Mouse (Mus musculus): ENCODE measurements around the gene Pla2g12b. TPM values are rescaled to one million over a fixed set of nuclear protein-coding genes. Genes with fewer than 3 reads are reported as not detected.
A peak's percentile ranks its signal among the peaks of the same experiment; 100 is the strongest.

The Pla2g12b gene
- total RNA-seq, 4 experiments from 2014 or later: not detected

DNA sequence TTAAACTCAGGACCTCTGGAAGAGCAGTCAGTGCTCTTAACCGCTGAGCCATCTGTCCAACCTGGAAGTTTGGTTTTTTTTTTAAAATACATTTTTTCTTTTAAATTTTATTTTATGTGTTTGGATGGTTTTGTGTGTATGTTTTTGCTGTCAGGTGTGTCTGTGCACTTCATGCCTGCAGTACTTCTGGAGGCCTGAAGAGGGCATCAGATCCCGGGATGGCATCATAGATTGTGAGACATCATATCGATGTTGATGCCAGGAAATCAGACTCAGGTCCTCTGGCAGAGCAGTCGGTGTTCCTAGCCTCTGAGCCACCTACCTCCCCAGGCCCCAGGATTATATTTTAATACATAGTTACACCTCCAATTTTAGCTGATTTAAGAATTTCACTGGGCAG lies 10.3 kb downstream of the Pla2g12b start:
- DNase-seq (ENCODE audit: low spot score in 2 of 2): no peak

DNA sequence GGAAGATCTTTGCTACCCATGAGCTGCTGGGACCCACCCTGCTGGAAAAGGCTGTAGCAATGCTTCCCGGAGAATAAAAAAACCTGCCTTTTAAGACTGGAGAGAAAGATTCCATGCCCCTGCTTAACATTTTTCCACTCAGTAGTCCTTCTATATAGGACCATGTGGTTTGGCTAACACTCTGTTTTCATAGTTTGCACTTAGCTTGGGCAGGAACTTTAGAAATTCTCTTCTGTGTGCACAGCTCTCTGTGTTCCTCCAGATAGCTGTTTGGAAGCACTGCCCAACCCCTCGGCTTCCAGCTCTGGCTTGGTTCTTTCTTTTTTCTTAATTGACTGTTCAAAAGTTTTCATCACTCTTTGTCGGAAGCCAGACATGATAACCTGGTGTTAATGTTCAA lies 13.2 kb downstream of the Pla2g12b start:
- DNase-seq (ENCODE audit: low spot score in 2 of 2): no peak

DNA sequence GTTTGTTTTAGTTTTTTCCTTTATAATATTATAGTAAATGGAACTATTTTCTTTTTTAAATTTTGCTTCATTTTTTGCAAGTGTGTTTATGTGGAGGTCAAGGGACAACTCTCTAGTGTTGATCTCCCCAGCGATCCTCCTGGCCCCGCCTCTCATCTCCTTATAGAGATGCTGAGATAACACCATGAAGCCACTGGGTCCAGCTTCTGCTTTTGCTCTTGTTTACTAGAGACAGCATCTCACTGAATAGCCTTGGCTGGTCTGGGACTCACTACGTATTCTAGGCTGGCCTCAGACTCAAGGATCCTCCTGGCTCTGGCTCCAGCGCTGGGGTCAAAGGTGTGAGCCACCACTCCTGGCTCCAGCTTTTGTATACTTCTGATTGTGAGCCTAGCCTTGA lies 16.1 kb downstream of the Pla2g12b start:
- no peak for DNase-seq (ENCODE audit: low spot score in 2 of 2)

GRCm38 (mm10) chr10:59424453-59424852 lies 21.0 kb downstream of the Pla2g12b start:
- no peak for DNase-seq (ENCODE audit: low spot score in 2 of 2)

DNA sequence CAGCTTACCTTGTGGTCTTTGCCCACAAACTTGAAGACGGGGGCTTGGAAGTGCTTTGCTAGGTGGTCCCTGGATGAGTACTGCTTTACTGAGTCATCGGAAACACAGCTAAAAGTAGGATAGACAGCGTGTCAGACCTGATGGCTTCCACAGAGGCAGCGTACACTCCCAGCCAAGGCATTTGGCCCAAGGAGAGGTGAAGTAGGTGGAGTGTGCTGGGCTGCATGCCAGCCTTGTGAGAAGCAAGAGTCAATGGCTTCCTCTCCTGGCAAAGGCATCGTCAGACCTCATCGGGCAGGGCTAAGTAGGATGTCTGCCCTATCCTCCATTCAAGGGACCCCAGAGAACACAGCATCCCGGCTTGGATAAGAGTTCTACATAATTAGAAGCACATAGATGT lies 21.9 kb downstream of the Pla2g12b start:
- no peak for DNase-seq (ENCODE audit: low spot score in 2 of 2)

DNA sequence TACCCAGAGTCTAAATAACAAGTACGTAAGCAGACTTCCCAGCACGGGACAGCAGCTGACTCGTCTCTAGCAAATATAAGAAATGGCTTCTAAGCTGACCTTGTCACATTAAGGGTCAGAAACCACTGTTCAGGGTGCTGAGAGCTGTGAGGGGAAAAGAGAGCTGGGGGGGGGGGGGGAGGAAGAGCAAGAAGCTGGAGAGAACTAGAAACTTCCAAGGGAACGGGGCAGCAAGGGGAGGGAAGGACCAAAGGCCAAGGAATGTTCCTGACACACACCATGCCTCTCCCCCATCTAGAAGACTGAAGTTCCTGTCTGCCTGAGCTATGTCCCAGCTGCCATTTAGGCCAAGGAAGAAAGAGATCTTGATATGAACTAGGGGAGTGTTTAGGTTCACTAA lies 22.9 kb downstream of the Pla2g12b start:
- no peak for DNase-seq (ENCODE audit: low spot score in 2 of 2)

DNA sequence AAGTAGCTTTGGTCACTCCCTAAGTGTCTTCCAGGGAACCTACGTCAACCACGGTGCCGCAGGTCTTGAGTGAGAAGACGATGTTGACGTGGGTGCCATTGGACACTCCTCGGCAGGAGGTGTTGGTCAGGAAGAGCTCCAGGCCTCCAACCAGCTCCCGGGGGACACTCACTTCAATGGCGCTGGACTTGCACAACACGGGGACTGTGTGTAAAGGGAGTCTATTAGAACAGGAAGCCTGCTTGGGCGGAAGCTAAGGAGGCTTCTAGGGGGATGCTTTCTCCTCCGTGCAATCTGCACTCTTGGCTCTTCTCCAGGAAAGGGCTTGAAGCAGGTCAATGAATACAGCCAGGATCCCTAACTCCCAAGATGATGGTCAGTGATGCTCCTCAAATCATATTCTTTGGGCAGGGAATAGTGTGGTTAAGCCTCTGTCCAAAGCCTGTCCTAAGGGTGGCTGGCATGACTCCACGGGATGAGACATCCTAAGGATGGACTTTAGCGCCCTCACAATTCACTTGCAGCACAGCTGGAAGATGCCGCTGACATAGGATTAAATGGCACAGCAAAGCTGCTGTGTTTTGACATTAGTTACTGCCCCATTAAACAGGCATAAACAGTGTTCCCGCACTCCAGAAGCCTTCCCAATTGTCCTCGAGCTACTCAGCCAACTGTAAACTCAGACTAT lies 26.1 kb downstream of the Pla2g12b start:
- no peak for DNase-seq (ENCODE audit: low spot score in 2 of 2)

DNA sequence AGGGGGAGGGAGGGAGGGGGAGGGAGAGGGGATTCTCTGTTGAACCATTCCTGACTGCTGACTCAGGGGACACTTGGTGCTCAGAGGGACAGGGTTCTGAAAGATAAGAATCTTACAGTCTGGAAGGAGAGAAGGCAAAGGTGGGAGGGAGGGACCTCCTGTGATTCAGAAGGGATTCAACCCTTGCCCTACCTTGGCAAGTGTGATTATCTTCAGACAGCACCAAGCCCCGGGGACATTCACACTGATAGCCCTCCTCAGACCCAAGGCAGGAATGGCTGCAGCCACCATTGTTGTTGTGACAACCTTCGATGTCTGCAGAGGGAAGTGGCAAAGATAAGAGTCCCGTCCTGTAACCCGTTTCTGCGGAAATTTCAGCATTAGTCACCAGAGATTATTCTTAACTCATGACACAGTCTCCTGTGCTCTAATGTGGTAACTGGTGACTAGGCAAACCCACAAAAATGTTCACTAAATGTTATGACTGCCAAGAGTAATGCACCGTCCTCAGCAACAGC lies 27.3 kb downstream of the Pla2g12b start:
- no peak for DNase-seq (ENCODE audit: low spot score in 2 of 2)

- DNase-seq (ENCODE audit: low spot score in 2 of 2): no peak
Observed at GRCm38 (mm10) chr10:59435746-59436145, 32.3 kb downstream of the Pla2g12b start.

DNA sequence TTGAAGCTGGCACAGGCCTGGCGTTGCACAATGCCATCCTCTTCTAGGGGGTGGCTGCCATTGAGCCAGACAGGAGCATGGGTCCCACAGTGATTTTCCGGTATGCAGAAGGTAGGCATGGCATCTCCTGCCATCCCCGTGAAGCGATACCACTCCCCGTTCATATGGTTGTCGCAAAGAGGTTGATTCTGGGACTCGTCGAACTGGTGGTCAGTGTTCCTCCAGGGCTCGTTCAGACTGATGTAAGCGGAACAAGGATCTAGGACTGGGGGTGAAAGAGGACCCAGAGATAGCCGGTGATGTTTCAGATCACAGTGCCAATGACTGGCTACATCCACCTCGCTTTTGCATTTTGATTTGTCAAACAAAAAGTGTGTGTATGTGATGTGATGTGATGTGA lies 35.2 kb downstream of the Pla2g12b start:
- DNase-seq (ENCODE audit: low spot score in 2 of 2): no peak

GRCm38 (mm10) chr10:59439508-59439931 lies 36.1 kb downstream of the Pla2g12b start:
- no peak for DNase-seq (ENCODE audit: low spot score in 2 of 2)

DNA sequence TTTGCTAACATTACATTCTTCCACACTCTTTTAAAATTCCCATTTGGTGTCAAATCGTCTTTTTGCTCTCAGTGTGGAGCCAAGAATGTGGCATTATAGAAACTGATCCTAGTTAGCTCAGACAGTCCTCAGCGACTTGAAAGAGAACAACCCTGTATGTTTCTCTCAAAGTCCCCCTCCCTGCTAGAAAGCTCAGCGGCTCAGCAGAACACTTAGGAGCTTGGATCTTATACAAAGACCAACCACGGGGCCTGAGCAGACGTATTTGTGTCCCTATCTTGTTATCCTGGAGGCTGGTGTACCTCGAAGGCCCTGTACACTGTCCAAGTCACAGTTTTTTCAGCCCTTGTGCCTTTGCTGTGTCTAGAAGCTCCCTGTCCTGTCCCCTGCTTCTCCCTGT lies 36.7 kb downstream of the Pla2g12b start:
- no peak for DNase-seq (ENCODE audit: low spot score in 2 of 2)

GRCm38 (mm10) chr10:59441735-59442134 lies 38.3 kb downstream of the Pla2g12b start, which contains the start of gene Oit3:
Gene Oit3 (minus strand): TSS chr10:59441778.
- DNase-seq (ENCODE audit: low spot score in 2 of 2): no peak

DNA sequence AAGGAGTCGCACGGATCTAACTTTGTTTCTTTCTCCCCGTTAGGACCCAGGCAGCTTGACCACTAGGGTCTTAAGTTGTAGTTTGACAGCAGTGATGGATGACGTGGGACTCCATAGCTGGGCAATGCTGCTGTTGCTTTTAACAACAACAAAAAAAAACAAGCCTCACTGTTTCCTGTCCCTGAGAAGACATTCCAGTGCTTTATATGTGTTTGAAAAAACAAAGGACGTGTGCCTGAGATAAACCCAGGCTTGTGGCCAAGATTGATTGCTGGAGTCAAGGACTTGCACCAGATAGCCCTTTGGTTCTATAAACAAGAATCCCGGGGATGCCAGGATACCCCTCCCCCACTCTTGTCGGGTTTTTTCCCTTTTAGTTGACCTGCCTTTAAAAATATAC lies 39.8 kb downstream of the Pla2g12b start:
- DNase-seq (ENCODE audit: low spot score in 2 of 2): no peak

- DNase-seq (ENCODE audit: low spot score in 2 of 2): no peak
Observed at GRCm38 (mm10) chr10:59444106-59444505, 40.6 kb downstream of the Pla2g12b start.

DNA sequence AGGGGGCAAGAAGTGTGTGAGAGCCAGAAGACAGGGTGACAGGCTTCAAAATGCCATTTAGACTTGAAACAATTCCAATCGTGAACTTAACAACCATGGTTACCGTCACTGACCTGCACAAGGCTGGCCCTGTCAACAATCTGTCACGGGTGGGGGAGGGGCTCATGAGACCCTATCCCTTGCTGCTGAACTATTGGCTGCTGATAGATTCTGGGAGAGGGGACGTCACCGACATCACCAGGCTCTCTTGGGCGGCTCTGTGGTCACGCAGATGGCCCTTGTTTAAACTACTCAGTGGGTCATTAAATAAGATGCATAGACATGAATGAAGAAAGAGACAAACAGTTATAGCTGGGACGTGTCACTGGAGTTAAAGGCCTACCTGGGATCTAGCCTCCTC lies 41.2 kb downstream of the Pla2g12b start:
- DNase-seq (ENCODE audit: low spot score in 2 of 2): no peak

- DNase-seq (ENCODE audit: low spot score in 2 of 2): no peak
Observed at GRCm38 (mm10) chr10:59446911-59447437, 43.5 kb downstream of the Pla2g12b start.

DNA sequence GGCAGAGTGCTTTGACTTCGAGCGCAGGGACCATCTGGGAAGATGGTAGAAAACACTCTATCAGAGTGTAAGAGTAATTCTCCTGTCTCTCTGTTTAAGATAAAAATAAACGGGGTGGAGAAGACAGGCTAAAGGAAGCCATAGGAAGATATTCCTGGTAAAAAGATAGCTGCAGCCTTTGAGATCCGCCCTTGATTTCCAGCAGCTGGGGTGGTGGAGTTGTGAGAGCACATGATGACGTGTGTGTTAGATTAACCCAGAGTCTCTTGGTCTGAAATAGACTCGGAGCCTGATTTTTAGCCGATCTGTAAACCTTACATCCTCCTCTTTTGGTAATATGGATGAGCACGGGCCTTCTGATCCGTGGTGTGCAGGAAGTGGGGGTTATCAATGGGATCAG lies 44.1 kb downstream of the Pla2g12b start:
- peak in 1 of 2 experiments; percentile 40 for DNase-seq (ENCODE audit: low spot score in 2 of 2)

- no peak for DNase-seq (ENCODE audit: low spot score in 2 of 2)
Observed at GRCm38 (mm10) chr10:59451839-59452238, 48.4 kb downstream of the Pla2g12b start.

DNA sequence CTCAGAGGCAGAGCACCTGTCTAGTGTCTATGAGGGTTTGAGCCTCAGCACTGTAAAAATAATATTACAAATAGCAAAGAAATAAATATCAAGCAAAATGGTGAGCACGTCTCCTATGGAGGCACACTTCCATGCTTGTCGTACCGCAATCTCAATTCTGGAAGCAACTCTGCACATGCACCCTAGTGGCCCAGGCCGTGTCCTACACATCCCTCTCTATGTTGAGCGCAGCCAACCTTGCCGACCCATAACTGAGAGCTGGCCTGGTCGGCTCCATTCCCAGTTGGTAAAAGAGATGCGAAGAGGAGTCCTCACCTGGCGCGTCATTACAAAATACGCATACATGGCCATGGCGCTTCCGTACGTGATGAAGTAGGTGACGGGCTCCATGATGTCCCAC lies 51.2 kb downstream of the Pla2g12b start:
- DNase-seq (ENCODE audit: low spot score in 2 of 2): no peak

DNA sequence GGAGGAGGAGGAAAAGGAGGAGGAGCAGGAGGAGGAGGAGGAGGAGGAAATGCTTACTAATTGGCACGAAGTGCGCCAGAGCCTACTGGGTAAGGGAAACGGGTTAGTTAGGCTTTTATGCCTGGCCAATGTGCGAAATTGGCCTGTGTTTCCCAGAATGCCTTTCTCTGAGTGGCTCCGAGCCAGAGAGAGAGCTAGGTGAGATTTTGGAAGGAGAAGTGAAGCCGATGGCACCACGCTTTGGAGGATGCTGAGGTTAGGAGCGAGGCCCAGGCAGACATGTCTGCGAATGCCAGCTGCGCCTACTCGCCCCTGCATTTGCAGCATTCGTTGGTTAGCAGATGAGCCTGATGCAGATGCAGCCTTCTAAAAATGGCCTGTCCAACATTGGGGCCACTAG lies 56.3 kb downstream of the Pla2g12b start:
- DNase-seq (ENCODE audit: low spot score in 2 of 2): peak; percentile 24 to 63

DNA sequence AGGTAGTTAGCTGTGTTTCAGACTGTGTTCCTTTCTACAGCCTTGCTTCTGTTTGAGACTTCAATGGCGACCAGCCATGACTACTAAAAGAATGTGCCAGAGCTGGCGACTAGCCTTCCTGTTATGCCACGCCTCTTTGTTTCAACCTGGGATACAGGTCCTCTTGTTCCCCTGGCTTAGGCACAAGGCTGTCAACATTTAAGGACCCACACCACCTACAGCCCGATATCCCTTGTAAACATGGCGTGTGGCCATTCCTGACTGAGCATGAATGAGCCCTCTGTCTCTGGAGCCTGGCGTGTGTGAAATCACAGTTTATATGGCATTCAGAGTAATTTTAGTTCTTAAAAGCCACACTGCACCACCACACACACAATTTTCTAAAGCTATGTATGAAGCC lies 58.8 kb downstream of the Pla2g12b start:
- DNase-seq (ENCODE audit: low spot score in 2 of 2): no peak

DNA sequence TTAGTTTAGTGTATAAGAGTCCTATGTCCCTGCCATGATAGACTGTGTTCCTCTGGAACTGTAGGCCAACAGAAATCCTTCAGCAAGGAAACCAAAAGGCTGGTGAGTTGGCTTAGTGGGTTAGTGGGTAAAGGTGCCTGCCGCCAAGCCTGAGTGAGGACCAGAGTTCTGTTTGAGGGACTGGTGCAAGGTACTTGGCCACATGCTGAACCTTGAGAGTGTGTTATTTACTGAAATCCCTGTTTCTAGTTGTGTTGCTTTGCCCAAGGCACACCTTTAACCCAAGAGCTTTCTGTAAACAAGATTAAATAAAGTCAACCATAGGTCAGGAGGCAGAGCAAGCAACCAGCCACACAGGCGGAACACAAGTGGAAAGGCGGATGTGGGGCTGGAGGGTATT lies 62.1 kb downstream of the Pla2g12b start:
- no peak for DNase-seq (ENCODE audit: low spot score in 2 of 2)

Data from left cerebral cortex, adult 8-10 months (tissue).